Mouse (Mus musculus): ENCODE measurements around the gene Ipmk. TPM values are rescaled to one million over a fixed set of nuclear protein-coding genes. Genes with fewer than 3 reads are reported as not detected.
"Not testable (repeated sequence)": the region's sequence is repeated elsewhere in the genome, so short reads cannot be mapped to it uniquely, and the experiment has no call there.

The Ipmk gene
- polyA plus RNA-seq, 1 experiment from 2014 or later = 25.8 TPM

DNA sequence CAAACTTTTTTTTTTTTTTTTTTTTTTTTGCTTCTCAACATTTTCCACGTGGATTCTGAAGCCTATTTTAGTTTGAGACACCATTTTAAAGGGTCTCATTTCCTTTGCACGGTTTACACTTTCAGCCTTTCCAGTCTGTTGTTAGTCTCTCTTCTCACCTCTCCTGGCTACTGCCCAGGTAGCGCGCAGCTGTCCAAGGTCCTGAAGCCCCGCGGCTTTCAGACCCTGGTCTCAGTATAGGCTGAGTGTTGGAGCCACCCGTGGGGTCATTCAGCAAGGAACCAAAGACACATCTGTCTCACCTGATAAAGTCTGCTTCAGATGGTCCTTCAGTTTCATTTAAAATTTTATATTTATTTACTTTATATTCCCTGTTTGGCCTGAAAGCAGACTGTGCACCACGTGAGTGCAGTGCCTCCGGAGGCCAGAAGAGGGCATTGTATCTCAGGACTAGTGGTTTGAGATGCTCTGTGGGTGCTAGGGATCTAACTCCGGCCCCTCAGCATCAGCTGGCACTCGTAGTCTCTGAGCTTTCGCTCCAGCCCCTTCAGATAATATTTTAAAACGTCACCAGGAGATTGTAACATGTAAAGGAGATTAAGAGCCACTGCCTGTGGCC is 80.8 kb downstream of the Ipmk start:
- DNase-seq (ENCODE audit: low spot score) (no peak), ATAC-seq (replicated peaks; ENCODE audit: low FRiP score) (no peak)
- WGBS = 67% methylated on average over 13 of the region's 13 CpGs
- no peak overlapping the region for H3K9ac ChIP-seq (ENCODE audit: low read length)
- no peak overlapping the region for H3K27ac ChIP-seq (ENCODE audit: low read depth, low read length)
- no peaks in the 10 kb centered on the region; the same call in 1 of the 2 replicates for H3K9me3 ChIP-seq (ENCODE audit: control insufficient read depth, low read length)
- no peak overlapping the region for H3K4me2 ChIP-seq (ENCODE audit: low read depth, low read length, severe bottlenecking)
- no peaks in the 10 kb centered on the region for H3K4me1 ChIP-seq (replicated peaks; ENCODE audit: control insufficient read depth, insufficient read depth, low read length)
- no peaks in the 10 kb centered on the region for H3K27me3 ChIP-seq (ENCODE audit: control insufficient read depth, insufficient read depth, low read length)
- no peaks in the 10 kb centered on the region for H3K36me3 ChIP-seq (ENCODE audit: control insufficient read depth, insufficient read depth, low read length)
- no peak overlapping the region for H3K4me3 ChIP-seq (ENCODE audit: low read depth, low read length)

DNA sequence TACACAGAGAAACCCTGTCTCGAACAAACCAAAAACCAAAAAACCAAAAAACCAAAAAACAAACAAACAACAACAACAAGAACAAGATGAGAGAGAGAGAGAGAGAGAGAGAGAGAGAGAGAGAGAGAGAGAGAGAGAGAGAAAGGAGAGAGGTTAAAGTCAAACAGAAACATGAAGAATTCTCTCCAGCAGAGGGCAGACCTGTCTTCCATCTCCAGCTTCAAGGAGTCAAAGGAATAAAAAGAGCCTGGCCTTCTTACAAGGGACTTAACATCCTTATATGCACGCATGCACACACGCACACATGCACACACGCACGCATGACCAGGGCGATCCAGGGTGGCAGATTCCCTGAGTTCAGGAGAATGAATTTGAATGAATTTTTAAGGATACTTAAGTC is 83.1 kb downstream of the Ipmk start:
- ATAC-seq (replicated peaks; ENCODE audit: low FRiP score) (no peak), DNase-seq (ENCODE audit: low spot score) (no peak)
- 92% methylated on average over 6 of the region's 6 CpGs for WGBS
- Histone ChIP-seq H3K27me3 (ENCODE audit: control insufficient read depth, insufficient read depth, low read length) (no peaks in the 10 kb centered on the region), H3K4me1 (replicated peaks; ENCODE audit: control insufficient read depth, insufficient read depth, low read length) (no peaks in the 10 kb centered on the region), H3K4me2 (ENCODE audit: low read depth, low read length, severe bottlenecking) (no peak overlapping the region), H3K36me3 (ENCODE audit: control insufficient read depth, insufficient read depth, low read length) (no peaks in the 10 kb centered on the region), H3K27ac (ENCODE audit: low read depth, low read length) (no peak overlapping the region), H3K9ac (ENCODE audit: low read length) (no peak overlapping the region), H3K4me3 (ENCODE audit: low read depth, low read length) (no peak overlapping the region), H3K9me3 (ENCODE audit: control insufficient read depth, low read length) (no peaks in the 10 kb centered on the region; the same call in 1 of the 2 replicates)

DNA sequence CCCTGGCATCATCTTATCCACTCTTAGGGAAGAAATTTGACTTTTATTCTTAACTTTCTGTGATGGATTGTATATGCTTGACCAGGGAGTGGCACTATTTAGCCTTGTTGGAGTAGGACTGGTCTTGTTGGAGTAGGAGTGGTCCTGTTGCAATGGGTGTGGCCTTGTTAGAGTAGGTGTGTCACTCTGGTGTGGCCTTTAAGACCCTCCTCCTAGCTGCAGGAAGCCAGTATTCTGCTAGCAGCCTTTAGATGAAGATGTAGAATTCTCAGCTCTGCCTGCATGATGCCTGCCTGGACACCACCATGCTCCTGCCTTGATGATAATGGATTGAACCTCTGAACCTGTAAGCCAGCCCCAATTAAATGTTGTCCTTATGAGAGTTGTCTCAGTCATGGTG is 95.5 kb downstream of the Ipmk start:
- no peak overlapping the region for H3K4me3 ChIP-seq (ENCODE audit: low read depth, low read length)
- no peaks in the 10 kb centered on the region for H3K27me3 ChIP-seq (ENCODE audit: control insufficient read depth, insufficient read depth, low read length)
- DNase-seq (ENCODE audit: low spot score) (no peak), ATAC-seq (replicated peaks; ENCODE audit: low FRiP score) (no peak)
- H3K9me3 ChIP-seq (ENCODE audit: control insufficient read depth, low read length) = no peaks in the 10 kb centered on the region
- H3K9ac ChIP-seq (ENCODE audit: low read length) = no peak overlapping the region
- H3K27ac ChIP-seq (ENCODE audit: low read depth, low read length) = no peak overlapping the region
- no peaks in the 10 kb centered on the region for H3K4me1 ChIP-seq (replicated peaks; ENCODE audit: control insufficient read depth, insufficient read depth, low read length)
- no peak overlapping the region for H3K4me2 ChIP-seq (ENCODE audit: low read depth, low read length, severe bottlenecking)
- H3K36me3 ChIP-seq (ENCODE audit: control insufficient read depth, insufficient read depth, low read length) = no peaks in the 10 kb centered on the region

DNA sequence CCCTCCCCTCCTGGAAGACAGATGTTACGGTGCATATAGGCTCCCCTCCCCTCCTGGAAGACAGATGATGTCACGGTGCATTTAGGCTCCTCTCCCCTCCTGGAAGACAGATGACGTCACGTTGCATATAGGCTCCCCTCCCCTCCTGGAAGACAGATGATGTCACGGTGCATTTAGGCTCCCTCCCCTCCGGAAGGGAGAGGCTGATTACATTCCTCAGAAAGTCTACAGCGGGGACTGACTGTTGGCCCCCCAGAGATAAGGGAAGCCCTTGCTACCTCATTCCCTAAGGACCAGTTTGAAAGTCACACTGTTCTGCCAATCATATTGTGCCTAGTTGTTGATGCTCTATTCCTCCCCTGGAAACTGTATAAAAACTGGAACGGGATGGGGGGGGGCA is 100.1 kb downstream of the Ipmk start:
- Histone ChIP-seq H3K36me3 (ENCODE audit: control insufficient read depth, insufficient read depth, low read length) (no peaks in the 10 kb centered on the region), H3K4me2 (ENCODE audit: low read depth, low read length, severe bottlenecking) (no peak overlapping the region), H3K9me3 (ENCODE audit: control insufficient read depth, low read length) (no peaks in the 10 kb centered on the region), H3K4me1 (replicated peaks; ENCODE audit: control insufficient read depth, insufficient read depth, low read length) (no peaks in the 10 kb centered on the region), H3K27ac (ENCODE audit: low read depth, low read length) (no peak overlapping the region), H3K27me3 (ENCODE audit: control insufficient read depth, insufficient read depth, low read length) (no peaks in the 10 kb centered on the region), H3K4me3 (ENCODE audit: low read depth, low read length) (no peak overlapping the region), H3K9ac (ENCODE audit: low read length) (no peak overlapping the region)
- WGBS = 91% methylated on average over 8 of the region's 8 CpGs
- DNase-seq (ENCODE audit: low spot score) = no peak
- no peak for ATAC-seq (replicated peaks; ENCODE audit: low FRiP score)

DNA sequence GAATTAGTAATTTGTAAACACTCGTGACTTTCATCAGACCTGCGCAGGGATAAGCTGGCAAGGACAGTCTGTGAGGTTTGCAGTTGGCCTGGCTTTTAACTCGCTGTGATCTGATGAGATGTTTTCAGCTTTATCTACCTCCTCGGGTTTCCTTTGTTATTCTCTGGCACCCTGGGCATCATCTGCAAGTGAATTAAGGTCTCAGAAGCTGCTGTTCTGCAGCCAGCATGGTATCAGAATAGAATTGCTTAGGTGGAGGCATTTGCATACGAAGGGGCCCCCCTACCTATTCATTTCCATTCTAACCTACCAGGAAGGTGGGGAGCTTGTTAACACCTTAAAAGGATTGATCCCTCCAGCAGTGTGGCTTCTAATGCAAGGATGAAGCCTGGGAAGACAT is 100.7 kb downstream of the Ipmk start:
- Histone ChIP-seq H3K4me2 (ENCODE audit: low read depth, low read length, severe bottlenecking) (no peak overlapping the region), H3K27ac (ENCODE audit: low read depth, low read length) (no peak overlapping the region), H3K4me1 (replicated peaks; ENCODE audit: control insufficient read depth, insufficient read depth, low read length) (no peaks in the 10 kb centered on the region), H3K9ac (ENCODE audit: low read length) (no peak overlapping the region), H3K4me3 (ENCODE audit: low read depth, low read length) (no peak overlapping the region), H3K9me3 (ENCODE audit: control insufficient read depth, low read length) (no peaks in the 10 kb centered on the region), H3K27me3 (ENCODE audit: control insufficient read depth, insufficient read depth, low read length) (no peaks in the 10 kb centered on the region), H3K36me3 (ENCODE audit: control insufficient read depth, insufficient read depth, low read length) (no peaks in the 10 kb centered on the region)
- no peak for ATAC-seq (replicated peaks; ENCODE audit: low FRiP score)
- no peak for DNase-seq (ENCODE audit: low spot score)
- 72% methylated on average over 5 of the region's 5 CpGs for WGBS

DNA sequence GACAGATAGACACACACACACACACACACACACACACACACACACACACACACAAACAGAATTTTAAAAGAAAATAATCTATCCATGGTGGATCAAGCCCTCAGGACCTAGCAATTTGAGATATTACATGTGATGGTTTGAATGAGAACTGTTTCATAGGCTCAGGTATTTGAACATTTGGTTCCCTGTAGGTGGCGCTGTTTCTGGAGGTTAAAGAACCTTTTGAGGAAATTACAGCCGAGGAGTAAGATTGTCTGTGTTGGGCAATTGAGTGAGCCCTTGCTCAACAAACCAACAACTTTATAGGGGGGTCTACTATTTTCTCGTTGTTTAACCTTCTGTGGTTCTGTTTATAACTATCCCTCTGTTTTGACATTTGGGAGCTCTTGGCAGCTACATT is 107.8 kb downstream of the Ipmk start:
- H3K36me3 ChIP-seq (ENCODE audit: control insufficient read depth, insufficient read depth, low read length) = no peaks in the 10 kb centered on the region
- no peaks in the 10 kb centered on the region for H3K4me1 ChIP-seq (replicated peaks; ENCODE audit: control insufficient read depth, insufficient read depth, low read length)
- H3K4me3 ChIP-seq (ENCODE audit: low read depth, low read length) = no peak overlapping the region
- DNase-seq (ENCODE audit: low spot score) (no peak), ATAC-seq (replicated peaks; ENCODE audit: low FRiP score) (no peak)
- no peak overlapping the region for H3K4me2 ChIP-seq (ENCODE audit: low read depth, low read length, severe bottlenecking)
- H3K27ac ChIP-seq (ENCODE audit: low read depth, low read length) = no peak overlapping the region
- H3K9me3 ChIP-seq (ENCODE audit: control insufficient read depth, low read length) = no peaks in the 10 kb centered on the region
- H3K27me3 ChIP-seq (ENCODE audit: control insufficient read depth, insufficient read depth, low read length) = no peaks in the 10 kb centered on the region
- H3K9ac ChIP-seq (ENCODE audit: low read length) = no peak overlapping the region
- WGBS = 83% methylated on average over 3 of the region's 3 CpGs

DNA sequence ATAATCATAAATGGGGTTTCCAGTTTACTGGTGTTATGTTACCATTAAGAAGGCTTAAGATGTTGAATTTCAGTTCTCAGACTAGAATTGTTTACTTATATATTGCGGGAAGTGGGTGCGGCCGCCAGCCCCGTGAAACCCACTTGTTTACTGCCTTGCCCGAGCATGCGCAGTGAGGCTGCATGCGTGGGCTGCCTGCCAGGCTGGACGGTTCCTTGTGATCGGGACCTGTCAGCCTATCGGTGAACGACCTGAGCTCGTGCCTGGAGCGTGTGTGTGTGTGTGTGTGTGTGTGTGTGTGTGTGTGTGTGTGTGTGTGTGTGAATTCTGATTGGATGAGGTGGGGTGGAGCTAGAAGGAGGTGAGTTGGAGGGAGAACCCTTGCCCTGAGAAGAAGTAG is 114.8 kb downstream of the Ipmk start:
- not testable (repeated sequence) for H3K9me3 ChIP-seq (ENCODE audit: control insufficient read depth, low read length); H3K4me2 ChIP-seq (ENCODE audit: low read depth, low read length, severe bottlenecking); H3K9ac ChIP-seq (ENCODE audit: low read length); ATAC-seq (replicated peaks; ENCODE audit: low FRiP score); DNase-seq (ENCODE audit: low spot score); H3K4me3 ChIP-seq (ENCODE audit: low read depth, low read length); H3K27me3 ChIP-seq (ENCODE audit: control insufficient read depth, insufficient read depth, low read length); H3K36me3 ChIP-seq (ENCODE audit: control insufficient read depth, insufficient read depth, low read length); H3K4me1 ChIP-seq (replicated peaks; ENCODE audit: control insufficient read depth, insufficient read depth, low read length); H3K27ac ChIP-seq (ENCODE audit: low read depth, low read length)
- WGBS = 93% methylated on average over 13 of the region's 13 CpGs

DNA sequence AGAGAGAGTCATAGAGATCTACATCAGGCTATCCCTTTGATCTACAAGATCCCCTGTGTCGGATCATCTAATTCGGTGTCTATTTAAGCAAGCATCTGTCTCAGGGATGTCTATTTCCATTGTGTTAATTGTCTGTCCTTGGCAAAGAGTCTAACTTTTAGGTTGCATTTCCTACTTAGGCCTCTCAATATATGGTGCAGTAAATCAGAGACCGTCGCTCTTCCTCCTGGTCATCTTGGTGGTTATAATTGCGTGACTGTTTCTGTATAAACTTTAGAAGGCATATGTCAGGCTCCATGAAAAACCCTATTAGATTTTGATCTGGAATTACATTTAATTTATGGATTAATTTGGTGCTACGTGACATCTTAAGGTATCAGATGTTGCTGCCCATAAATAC is 116.9 kb downstream of the Ipmk start:
- no peak overlapping the region for H3K9ac ChIP-seq (ENCODE audit: low read length)
- H3K4me3 ChIP-seq (ENCODE audit: low read depth, low read length) = no peak overlapping the region
- no peaks in the 10 kb centered on the region for H3K9me3 ChIP-seq (ENCODE audit: control insufficient read depth, low read length)
- 93% methylated on average over 6 of the region's 6 CpGs for WGBS
- H3K4me2 ChIP-seq (ENCODE audit: low read depth, low read length, severe bottlenecking) = no peak overlapping the region
- no peaks in the 10 kb centered on the region for H3K36me3 ChIP-seq (ENCODE audit: control insufficient read depth, insufficient read depth, low read length)
- ATAC-seq (replicated peaks; ENCODE audit: low FRiP score) (no peak), DNase-seq (ENCODE audit: low spot score) (no peak)
- no peak overlapping the region for H3K27ac ChIP-seq (ENCODE audit: low read depth, low read length)
- H3K27me3 ChIP-seq (ENCODE audit: control insufficient read depth, insufficient read depth, low read length) = no peaks in the 10 kb centered on the region
- H3K4me1 ChIP-seq (replicated peaks; ENCODE audit: control insufficient read depth, insufficient read depth, low read length) = no peaks in the 10 kb centered on the region

DNA sequence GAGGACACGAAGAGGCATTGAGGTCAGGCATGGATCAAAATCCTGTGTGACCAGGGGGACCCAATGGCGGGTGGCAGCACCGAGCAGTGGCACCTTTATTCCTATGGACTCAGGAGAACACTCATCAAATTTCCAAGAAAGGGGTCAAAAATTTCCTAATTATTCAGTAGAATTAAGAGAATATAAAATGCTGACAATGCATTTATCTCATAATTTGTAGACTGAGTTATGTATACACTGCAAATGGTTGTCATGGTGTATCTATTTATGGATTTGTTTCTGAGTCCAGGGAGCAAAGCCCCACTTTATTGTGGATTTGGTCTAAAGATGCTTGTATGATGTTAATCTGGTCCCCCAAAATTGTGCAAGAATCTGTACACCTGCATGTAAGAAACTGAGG is 120.8 kb downstream of the Ipmk start:
- Histone ChIP-seq H3K4me1 (replicated peaks; ENCODE audit: control insufficient read depth, insufficient read depth, low read length) (no peaks in the 10 kb centered on the region), H3K4me2 (ENCODE audit: low read depth, low read length, severe bottlenecking) (no peak overlapping the region), H3K9ac (ENCODE audit: low read length) (no peak overlapping the region), H3K4me3 (ENCODE audit: low read depth, low read length) (no peak overlapping the region), H3K27ac (ENCODE audit: low read depth, low read length) (no peak overlapping the region), H3K36me3 (ENCODE audit: control insufficient read depth, insufficient read depth, low read length) (no peaks in the 10 kb centered on the region), H3K9me3 (ENCODE audit: control insufficient read depth, low read length) (no peaks in the 10 kb centered on the region), H3K27me3 (ENCODE audit: control insufficient read depth, insufficient read depth, low read length) (no peaks in the 10 kb centered on the region)
- ATAC-seq (replicated peaks; ENCODE audit: low FRiP score) = no peak
- DNase-seq (ENCODE audit: low spot score) = no peak
- WGBS = 92% methylated on average over 3 of the region's 3 CpGs
